Mouse (Mus musculus) frontal cortex, postnatal 14 days (tissue): Measurements from ENCODE around the gene Tdrd3.
A peak's percentile ranks its signal among the peaks of the same experiment; 100 is the strongest.

Experiments used
- DNase-seq, 2 experiments: peaks; one replicate each; pipeline ENCODE4 v3.0.0; 2022; ENCODE audit warnings: low spot score in 2 of 2

Gene Tdrd3

DNA sequence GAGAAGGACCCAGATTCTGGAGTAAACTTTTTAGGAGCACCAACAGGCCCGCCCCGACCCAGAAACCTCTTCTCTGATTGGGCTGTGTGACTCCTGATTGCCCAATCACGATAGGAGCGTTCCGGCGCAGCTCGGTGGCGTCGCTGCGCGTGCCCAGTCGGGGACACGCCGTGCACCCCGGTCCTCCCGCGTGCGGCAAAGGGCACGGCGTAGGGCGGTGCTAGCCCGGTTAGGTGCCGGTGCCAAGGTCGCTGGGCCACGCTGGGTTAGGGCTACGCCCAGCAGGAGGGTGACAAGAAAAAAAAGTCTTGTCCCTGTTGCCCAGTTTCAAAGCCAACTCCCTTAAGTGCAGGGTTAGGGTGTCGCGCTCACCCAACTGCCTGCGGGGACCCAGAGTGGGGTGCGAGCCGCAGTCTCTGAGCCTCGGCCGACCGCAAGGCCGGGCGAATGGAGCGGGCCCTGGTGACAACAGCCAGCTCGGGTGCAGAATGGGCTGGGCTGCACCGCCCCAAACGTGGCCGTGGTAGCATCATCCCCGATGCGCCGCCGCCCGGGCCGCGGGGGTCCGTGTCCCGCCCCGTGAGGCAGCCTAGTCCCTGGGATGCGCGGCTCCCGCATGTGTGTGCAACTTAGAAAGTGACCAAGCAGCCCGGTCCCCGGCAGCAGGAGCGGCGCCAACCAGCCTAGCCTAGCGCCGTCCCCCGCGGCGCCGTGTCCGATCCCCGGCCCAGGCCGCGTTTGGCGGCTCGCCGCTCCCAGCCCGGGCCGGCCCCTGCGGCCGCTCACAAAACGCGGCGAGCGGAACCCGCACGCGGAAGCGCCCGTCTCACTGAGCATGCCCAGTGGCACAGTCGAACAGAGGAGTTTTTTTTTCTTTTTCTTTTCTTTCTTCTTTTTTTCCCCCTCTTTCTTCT lies at the start of gene Tdrd3:
Gene Tdrd3 (plus strand): TSS at position 832 of the 914 bp plus-strand sequence.
- peak; percentile 90 to 93 for DNase-seq

DNA sequence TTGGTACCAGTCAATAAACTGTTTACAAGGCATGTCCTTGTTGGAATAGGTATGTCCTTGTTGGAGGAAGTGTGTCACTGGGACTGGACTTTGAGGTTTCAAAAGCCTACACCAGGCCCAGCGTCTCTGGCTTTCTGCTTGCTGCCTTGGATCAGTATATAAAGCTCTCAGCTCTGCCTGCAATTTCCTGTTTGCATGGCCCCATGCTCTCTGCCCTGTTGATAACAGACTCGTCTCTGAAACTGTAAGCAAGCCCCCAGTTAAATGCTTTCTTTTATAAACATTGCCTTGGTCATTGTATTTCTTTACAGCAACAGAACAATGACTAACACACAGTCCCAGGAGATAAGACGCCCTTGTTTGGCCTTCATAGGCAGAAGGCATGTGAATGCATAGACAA lies 49.3 kb upstream of the Tdrd3 start:
- DNase-seq = no peak

DNA sequence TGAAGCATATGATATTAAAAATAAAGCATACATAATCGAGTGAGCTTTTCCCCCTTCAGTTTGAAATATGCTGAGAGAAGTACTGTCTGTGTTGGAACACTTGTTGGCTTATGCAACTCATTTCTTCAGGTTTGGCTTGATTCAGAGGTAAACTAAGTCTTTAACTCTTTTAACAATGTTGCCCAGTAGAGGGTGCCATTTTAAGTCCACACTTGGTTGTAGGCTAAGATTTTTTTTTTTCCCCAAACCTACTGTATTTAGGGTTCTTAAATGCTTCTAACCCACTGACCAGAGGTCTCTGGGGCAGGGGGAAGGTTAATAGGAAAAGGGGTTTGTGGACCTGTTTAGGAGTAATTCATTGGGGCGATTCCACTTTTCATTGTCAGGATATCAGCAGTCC lies 33.4 kb upstream of the Tdrd3 start:
- no peak for DNase-seq

DNA sequence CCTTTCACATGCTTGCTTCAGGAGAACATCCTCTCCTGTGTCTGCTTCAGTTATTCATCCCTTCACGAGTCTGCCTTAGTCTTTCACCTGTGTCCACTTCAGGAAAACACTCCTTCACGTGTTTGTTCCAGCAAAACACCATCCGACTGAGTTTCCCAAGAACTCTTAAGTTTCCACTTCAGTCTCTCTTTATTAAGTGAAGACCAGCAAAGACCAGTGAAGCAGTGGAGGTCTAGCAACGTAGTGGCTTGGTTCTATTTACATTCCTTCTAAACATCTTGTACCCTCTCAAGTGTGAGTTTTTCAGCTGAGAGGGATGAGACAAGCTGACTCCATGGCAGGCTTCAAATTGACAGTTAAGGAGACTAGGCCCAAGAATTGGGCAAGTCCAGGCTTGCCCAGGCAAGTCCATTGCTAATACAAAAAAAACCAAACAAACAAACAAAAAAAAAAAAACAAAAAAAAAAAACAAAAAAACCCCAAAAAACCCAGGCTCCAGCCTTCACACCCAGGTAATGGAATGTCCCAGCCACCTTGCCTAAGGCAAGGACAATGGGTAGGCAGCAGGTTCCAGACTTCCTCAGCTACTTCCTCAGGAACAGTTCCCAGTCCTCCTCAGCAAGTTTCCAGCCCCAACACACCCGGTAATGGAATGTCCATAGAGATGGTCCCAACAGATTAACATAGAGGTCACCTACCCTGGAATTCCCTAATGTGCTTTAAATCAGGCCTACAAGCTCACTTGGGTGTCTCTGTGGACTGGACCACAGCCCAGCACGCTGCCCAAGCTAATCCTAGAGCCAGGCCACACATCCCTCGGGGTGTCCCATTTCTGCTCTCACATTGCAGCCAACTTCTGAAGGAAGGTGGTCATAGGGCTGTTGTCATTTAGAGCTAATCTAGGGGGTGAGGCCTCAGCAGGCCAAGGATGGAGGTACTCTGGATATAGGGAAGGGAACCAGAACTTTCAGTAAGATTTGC lies 31.9 kb upstream of the Tdrd3 start:
- no peak for DNase-seq

DNA sequence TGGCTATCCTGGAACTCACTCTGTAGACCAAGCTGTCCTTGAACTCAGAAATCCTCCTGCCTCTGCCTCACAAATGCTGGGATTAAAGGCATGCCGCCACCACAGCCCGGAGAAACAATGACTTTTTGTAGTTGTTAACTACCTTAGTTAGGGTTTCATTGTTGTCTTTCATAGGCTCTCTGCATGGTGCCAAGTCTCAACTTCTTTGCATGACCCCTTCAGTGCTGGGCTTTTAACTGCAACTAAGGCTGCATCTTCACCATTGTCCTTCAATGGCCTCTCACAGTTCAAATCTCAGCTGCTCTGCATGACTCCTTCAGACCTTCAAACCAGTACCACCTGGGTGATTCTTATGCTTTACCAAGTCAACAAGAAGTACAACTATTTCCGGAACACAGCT lies 23.3 kb upstream of the Tdrd3 start:
- DNase-seq = no peak

DNA sequence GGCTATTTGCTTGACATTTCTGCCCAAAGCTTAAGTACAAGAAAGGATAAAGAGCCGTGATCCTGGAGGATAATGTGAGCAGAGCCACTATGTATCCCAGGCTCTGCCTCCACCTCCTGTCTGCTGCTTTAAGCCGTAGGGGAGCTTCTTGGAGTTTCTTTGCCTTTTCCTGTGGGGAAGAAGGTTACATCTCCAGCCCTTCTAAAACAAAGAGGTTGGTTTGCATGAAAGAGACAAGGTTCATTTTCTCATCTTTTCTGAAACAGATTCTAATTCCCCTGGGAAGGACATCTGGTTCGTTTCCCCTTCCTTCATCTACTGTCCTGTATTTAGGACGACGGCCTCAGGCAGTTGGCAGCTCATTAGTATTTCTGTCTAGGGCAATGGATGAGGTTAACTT lies 19.8 kb upstream of the Tdrd3 start:
- DNase-seq = no peak

DNA sequence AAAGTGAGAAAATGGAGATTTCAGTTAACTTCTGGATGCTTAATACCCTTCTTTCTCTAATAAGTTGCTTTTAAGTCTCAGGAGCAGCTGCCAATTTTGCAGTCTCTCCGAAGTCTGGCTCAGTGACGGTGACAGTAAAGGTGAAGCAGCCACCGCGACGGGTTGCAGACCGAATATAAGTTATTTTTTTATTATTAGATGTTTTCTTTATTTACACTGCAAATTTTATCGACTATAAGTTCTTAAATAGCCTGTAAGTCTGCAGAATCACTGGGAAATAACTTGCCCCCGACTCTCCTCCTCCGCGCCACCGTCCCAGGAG lies 992 bp upstream of the Tdrd3 start:
- DNase-seq = no peak

DNA sequence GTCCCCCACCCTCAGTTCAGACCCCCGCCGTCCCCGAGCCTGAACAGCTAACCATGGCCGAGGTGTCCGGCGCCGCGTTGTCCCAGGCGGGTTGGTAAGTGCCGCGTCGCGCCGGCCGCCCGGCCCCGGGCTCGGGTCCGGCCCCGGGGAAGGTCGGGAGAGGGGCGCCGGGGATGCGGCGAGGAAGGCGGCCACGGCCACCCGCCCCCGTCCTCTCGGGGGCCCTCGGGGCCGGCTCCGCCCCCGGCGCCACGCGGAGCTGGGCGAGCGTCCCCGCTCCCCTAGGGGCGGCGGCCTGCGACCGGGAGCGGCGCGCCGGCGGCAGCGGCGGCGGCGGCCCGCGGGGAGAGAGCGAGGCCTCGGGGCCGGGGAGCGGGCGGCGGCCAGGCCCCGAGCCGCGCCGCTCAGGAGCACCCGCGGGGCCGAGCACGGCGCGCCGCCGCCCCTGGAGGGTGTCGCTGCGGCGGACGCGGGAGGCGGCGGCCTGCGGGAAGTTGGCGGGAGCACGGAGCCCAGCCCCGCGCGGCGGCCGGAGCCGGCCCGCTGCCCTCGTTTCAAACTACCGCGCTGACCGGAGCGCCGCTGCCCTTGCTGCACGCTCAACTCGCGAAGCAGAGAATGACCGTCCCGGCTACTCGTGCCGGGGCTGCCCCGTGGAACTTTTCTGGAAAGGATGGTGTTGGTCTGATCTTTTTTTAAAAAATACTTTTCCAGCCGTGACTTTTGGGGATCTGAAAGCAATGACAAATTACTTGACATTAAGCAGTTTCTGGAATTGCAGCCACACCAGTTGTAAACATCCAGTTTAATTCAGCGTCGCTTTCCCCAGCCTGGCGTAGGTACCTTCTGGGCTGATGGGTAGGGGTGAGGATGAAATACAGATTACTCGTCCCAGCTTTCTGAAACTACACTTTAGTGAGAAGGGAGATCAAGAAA lies 584 bp downstream of the Tdrd3 start:
- peak; percentile 10 to 35 for DNase-seq

DNA sequence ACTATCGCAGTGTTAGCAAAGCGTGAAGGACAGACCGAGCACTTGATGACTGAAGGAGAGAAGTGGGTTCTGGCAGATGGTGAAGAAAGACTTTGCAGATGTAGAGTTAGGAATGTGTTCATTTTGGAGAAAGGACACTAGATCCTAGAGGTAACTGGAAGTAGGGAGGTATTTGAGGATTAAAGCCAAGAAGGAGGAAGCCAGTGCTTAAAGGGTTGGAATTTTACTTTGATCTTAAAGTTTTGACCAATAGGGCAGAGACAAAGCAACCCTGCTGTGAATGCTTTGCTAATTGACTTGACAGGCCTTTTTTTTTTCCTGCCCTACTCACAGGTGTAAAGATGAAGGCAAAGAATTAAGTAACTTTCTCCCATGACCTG lies 1.2 kb downstream of the Tdrd3 start:
- no peak for DNase-seq

DNA sequence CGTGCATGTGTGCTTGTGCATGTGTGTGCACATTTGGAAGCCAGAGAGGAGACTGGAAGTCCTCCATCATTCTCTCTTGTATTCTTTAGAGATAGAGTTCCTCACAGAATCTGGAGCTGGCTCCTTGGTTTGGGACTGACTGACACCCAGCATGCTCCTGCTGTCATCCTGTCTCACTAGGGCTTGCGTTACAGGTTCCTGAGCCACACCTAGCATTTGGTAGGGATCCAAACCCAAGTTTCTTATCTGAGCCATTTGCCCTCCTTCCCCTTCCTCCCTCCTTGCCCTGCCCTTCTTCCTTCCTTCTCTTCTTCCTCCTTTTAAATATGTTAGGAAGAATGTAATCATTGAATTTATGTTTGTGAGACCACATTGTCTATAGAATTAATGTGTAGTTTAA lies 3.3 kb downstream of the Tdrd3 start:
- no peak for DNase-seq

DNA sequence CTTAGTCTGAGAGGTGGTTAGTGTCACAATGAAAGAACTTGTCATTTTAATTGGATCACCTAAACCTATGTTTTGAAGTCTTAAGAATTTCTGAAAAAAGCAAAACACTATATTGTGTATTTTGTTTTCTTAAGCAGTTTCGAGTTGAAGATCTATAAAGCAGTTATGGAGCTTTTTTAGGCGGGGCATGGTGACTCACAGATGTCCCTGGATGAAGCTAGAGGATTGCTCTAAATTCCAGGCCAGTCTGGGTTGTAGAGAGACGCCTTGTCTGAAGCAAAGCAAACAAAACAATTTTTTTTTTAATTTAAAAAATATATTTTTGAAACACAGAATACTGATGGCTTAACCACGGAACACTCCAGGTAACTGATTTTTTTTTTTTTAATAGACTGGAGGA lies 4.1 kb downstream of the Tdrd3 start:
- DNase-seq = no peak

DNA sequence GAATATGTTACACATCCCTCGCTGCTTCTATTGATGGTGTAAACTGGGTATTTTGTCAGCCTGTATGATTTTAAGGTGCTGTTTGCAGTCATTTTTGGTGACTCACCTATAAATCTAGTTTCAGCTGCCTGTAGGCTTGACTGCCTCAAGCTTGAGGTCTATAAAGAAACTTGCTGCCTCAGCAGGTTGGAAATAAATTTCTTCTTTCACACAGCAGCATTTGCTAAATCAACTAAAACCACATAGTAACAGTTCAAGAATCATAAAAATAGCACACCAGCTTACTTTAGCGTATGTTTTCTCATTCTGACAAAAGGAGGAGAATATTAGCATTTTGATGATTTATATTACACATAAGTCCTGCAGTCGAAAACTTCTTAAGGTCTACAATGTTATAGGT lies 6.0 kb downstream of the Tdrd3 start:
- DNase-seq = no peak

DNA sequence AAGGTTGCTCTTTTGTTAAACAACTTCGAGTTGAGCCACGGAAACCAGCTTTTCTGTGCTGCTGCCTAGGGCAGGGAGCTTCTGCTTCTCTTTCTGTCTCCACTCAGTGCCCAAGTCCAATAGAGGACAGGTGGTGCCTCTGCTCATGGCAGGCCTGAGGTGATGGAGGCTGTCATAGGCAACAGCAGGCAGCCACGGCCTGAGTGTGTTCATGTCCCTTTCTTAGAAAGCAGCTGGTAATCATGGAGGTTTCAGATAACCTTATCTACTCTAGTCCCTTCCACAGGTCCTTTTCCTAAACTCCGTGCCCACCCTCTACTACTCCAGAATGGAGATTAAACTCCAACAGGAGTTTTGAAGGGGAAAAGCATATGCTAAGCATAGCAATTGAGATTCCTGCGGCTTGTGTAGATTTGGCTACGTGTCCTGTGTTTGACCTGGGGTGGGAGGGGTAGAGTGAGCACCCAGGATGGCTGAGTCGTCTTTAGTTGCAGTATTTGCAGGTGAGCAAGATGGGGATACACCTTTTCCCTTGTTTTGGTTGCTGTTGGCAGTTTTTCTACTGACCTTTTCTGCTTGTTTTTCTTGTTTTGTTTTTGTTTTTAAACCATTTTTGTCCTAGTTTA lies 10.0 kb downstream of the Tdrd3 start:
- no peak for DNase-seq

DNA sequence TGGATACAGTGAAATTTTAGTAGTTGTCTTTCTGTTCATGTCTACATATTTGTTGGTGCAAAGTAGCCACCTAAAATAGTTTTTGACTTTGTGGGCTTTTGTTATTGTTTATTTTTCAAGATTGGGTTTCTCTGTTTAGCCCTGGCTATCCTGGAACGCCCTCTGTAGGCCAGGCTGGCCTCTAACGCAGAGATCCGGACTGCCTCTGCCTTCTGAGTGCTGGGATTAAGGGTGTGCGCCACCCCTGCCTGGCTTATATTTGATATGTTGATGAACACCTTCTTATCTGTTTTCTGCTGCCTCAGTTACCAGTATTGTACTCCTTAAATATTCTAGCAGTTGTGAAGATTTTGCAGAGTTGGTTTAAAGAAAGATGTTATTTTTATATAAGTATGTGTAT lies 10.6 kb downstream of the Tdrd3 start:
- DNase-seq = no peak

DNA sequence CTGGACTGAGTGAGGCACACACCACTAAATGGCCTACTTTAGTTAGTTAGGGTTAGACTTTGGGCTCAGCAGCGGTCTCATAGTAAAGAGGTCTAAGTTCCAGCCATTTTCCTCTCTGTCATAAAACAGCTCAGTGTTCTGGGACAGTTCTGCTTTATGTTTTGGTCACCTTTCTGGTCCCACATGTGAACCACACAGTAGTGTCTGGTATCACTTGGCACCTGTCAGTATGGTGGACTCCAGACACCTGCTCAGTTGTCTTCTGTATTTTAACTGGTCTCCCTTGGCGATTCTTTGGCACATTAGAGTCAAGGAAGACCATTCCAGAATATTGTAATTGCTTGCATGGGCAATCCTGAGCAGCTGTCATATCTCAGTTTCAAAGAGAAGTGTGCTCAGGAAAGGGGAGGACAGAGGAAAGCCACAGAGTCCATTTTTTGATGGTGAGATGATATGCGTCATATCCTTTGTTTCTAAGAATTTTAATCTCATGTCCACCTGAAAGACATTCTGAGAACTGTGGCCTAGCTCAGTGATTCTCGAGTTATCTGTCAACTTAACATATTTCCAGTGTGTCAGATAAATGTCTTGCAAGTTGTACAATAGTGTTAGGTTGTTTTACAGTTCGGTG lies 11.3 kb downstream of the Tdrd3 start:
- DNase-seq = no peak

DNA sequence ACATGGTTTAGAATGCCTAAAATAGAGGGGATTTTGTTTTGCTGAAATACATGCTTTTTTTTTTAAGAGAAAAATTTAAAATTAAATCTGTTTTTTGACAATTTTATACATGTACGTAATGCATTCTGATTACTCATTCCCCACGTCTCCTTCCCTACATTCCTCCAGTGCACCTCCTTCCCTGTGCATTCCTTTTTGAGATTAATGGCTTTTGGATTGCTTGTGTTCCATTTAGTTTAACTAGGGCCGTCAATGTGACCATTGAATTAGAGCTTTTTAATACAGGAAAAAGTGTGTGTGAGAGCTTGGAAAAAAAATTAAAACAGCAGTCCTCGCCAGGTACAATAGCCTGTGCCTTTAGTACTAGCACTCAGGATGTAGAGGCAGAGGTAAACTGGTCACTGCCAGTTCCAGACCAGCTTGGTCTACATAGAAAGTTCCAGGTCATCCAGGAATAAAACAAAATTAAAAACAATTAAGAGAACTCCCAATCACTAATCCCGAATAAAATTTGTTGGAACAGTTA lies 17.0 kb downstream of the Tdrd3 start:
- DNase-seq = no peak

DNA sequence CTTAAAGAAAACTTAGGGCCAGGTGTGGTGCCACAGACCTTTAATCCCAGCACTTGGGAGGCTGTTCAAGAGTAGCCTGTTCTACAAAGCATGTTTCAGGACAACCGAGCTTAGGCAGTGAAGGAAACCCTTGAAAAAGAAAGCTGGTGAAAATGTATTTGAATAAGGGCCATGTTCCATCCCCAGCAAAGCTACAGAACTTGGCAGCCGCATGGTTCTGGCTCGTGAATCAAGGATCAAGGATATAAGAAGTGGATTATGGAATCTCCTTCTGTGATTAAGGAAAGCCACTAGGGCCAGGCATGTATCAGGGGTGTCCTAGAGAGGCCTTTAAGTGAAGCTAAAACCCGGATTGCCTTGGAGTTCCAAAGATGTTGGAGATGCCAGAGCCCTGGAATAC lies 18.9 kb downstream of the Tdrd3 start:
- no peak for DNase-seq

DNA sequence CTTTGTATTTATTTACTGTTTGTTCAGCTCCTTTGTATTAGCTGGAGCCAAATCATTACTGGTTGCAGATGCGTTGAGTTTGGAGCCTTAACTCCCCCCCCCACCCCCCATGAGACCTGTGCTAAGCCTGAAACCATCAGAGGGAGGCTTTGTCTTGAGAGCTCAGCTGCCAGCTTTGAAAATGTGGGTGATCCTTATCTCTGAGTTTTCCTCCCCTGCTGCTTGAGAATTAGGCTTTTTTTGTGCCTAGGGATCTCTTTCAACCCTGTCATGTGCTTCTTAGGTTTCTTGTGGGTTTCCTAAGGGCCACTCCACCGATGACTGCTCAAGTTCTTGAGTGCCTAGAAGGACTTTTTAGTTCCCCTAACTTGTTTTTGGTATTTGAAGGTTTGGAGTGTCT lies 23.3 kb downstream of the Tdrd3 start:
- DNase-seq = no peak

DNA sequence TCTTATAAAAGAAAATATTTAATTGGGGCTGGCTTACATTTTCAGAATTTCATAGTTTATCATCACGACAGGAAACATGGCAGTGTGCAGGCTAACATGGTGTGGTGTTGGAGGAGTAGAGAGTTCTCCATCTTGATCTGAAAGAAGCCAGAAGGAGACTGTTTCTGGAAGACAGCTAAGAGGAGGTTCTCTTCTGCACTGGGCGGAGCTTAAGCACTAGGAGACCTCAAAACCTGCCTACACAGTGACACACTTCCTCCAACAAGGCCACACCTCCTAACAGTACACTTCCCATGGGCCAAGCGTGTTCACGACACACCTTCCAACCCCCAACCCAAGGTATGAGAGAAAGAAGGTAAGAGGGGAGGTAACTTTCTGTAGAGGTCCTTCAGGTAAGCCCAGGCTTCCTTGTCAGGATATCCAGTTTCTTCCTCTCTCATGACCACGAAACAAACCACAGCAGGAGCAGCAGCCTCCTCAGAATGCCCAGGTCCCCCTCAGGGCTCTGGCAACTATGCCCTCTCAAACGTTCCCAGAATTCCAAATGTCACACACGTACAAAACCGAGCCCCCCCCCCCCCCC lies 30.0 kb downstream of the Tdrd3 start:
- no peak for DNase-seq
